Mouse (Mus musculus) small intestine, adult 2 months (tissue): Measurements from ENCODE around the gene Supt20.

Source experiments
- CTCF ChIP-seq: fragments of 200-500 bp; IDR thresholded peaks from 2 replicates; pipeline ENCODE4 v1.5.1; 2012; ENCODE audit warnings: low read depth, mild to moderate bottlenecking, control low read depth, inconsistent platforms, low read length, moderate library complexity, mixed read lengths; ENCODE audit not compliant: insufficient replicate concordance, insufficient read length; ENCODE audit errors: extremely low read depth
- POLR2A ChIP-seq: fragments of 200-500 bp; IDR thresholded peaks from 2 replicates; pipeline ENCODE4 v1.6.1; 2012; ENCODE audit warnings: low read depth, mild to moderate bottlenecking, control low read depth, inconsistent platforms, low read length, moderate library complexity

GRCm38 (mm10) chr3:54759211-54759610 is 66.6 kb downstream of the Supt20 start:
- TF ChIP-seq CTCF, result no peak
- no peak for TF ChIP-seq POLR2A
